Mouse (Mus musculus) spleen, adult 2 months (tissue): ENCODE data around the gene Stk24.

Source experiments
- CTCF ChIP-seq: fragments of 200-500 bp; IDR thresholded peaks from 2 replicates; pipeline ENCODE4 v1.5.1; 2011; ENCODE audit warnings: mild to moderate bottlenecking, inconsistent platforms; ENCODE audit not compliant: insufficient read depth, insufficient read length, insufficient replicate concordance; ENCODE audit errors: extremely low read depth
- POLR2A ChIP-seq: fragments of 200-500 bp; IDR thresholded peaks from 2 replicates; pipeline ENCODE4 v1.6.1; 2011; ENCODE audit warnings: low read depth, low read length, inconsistent platforms

DNA sequence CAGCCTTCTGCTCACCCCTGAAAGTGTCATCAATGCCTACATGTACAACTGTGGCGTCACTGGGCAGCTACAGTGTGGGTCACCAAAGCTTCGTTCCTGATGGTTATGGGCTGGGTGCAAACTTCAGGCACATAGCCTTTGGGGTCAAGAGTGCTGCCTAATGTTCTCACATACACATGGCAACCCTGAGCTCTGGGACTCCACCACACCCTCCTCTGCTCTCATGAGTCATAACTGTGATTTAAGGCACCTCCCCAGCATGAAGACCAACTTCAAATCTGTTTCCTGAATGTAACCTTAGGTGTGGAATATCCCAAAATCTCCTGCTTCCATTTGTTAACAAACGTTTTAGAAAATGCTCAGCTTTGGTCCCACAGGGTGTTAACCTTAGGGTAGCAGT lies 87.4 kb downstream of the Stk24 start:
- TF ChIP-seq POLR2A = no peak
- TF ChIP-seq CTCF = no peak
